Mouse (Mus musculus) T-cell, adult 2 months (primary cell): ENCODE data around the gene Tfpi2.

Experiments
- DNase-seq: peaks from one replicate; pipeline ENCODE4 v3.0.0; 2022; ENCODE audit warnings: low spot score

Tfpi2 gene

DNA sequence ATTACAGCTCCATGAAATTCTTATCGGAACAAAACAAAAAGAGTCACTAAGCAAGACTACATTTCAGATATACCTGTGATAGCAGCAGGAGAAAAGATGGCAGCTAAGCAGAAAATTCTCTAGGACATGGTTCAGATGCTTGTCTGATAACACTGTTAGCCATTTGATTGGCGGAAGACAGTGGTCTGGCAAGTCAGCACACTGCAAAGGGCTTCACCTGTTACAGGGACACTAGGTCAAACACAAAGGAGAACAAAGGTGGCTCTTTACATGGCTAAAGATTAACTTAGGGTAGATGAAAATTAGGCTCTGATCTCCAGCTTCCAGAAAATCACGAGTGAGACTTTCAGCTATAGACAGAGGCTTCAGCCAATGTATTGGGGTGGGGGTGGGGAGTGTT lies at the start of gene Tfpi2:
TSS of gene Tfpi2 (minus strand) at position 170 of the 400 bp plus-strand sequence.
- DNase-seq = no peak

DNA sequence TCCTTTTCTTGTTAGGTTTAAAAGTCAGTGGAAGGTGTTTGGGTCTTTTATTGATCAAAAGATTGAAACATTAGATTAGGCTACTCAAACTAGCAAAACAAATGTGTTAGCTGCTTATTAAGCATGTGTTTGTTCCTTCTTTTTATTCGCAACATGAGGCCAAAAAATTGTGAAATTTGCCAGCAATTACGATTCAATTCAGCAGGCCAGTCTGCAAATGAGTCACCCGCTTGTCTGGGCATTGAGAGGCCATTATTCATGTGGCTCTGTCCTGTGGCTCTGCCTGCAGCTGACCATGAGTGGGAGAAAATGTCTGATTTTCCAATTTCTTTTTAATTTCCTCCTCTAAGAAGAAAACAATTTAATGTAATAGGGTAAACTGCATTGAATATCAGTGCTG lies 42.2 kb upstream of the Tfpi2 start:
- no peak for DNase-seq

DNA sequence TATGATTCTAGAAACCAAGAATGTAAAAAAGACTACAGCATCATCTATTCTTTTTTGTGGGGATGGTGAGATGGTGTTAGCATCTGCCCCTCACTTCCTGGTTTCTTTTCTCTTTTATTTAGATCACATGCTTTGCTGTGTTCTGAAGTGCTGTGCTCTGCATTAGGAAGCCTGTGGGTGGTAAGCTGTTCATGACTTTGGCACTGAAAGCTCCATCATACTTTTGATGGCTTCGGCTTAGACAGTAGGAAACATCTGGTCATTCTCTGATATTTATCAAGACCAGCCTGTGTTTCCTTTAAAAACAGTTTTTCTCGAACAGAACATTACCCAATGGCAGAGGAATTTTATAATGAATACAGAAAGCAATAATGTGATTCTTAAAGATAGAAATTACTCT lies 37.6 kb upstream of the Tfpi2 start:
- DNase-seq = no peak

DNA sequence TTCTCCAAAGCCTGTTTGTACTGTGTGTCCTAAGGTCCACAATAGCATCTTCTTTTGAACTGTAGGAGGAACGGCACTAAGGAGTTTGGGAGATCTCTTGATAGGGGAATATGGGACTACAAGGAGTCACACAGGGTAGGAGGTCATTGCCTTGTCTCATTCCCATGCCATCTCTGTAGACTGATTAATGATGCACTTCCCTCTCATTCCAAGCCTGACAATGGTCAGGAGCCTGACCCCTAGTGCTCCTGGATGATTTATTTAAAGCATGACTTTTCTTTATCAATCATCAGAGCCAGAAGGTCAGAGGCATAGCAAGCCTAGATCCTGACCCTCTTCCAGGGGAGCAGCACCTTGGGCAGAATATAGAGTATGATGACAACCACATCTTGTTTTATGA lies 33.9 kb upstream of the Tfpi2 start:
- DNase-seq = no peak

DNA sequence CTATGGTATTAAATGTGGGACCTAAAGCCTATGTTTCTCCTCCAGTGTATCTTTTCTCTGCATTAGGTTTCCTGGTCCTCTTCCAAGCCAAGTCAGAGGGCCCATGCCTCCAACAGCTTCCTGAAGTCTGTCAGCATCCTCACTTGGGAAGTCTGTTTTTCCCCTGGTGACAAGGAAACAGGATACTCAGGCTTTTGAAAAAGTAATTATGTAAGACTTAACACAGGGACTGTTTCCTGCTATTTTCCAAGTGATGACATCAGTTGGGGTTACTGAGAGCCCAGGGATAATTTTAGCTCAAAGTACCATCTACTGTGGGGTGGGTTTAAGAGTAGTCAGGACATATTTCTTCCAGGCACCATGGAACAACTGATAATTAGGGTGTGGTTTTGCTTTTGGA lies 20.8 kb upstream of the Tfpi2 start:
- no peak for DNase-seq

DNA sequence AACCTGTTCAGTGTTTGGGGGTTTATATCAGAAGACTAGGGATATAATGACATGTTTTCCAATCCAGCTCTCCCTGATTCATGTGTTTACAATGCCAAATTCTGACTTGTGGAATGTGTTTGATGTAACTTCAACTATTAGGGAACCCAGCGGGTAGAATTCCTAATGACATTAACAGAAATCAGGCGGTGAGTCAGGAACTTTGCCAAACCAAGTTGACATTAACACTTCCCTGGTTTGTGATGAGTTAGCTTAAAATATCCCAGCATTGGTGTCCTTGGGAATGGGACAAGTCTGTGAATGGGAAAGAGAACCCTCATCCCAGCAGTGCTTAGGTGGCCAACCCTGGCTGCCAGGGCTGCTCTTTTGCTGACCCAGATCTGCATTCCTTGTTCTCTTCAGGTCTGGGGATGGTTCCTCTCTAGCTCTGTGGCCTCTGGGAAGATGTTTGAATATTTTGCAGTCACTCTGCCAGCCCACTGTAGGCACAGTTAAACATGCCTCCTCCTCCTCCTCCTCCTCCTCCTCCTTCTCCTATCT lies 19.9 kb upstream of the Tfpi2 start:
- no peak for DNase-seq

DNA sequence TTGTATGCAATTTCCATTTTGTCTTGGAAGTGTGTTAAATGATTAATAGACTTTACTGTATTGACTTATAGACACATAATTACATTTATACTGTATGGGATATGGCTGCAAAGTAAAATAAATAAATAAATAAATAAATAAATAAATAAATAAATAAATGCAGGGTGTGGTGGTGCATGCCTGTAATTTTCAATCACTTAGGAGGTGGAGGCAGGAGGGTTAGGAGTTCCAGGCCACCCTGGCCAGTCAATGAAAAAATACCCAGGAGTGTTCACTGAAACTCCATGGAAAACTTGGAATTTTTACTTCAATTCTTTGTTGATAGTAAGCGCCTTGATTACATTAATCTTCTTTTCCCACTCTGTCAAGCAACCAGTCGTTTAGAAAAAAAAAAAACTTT lies 16.1 kb upstream of the Tfpi2 start:
- DNase-seq = no peak

DNA sequence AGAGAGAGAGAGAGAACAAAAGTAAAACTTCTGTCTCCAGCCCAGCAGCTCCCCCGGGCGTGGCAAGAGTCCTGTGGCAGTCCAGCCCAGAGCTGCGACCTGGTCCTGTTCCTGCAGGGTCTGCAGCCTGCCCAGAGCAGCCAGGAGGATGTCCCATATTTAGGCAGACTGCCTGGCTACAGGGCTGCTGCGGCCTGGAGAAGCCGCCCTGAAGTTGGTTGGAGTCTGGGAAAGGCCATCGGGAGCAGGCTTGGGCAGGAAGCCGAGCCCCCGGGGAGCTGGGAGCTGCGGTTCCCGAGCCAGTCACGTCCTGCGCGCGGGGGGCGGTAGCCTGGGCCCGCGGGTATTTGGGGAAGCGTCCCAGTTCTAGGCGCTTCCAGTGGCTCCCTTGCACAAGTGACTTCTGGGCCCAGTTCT lies 15.2 kb upstream of the Tfpi2 start, which contains the start of gene Gng11:
TSS of gene Gng11 (plus strand) at position 15 of the 417 bp plus-strand sequence.
- no peak for DNase-seq

DNA sequence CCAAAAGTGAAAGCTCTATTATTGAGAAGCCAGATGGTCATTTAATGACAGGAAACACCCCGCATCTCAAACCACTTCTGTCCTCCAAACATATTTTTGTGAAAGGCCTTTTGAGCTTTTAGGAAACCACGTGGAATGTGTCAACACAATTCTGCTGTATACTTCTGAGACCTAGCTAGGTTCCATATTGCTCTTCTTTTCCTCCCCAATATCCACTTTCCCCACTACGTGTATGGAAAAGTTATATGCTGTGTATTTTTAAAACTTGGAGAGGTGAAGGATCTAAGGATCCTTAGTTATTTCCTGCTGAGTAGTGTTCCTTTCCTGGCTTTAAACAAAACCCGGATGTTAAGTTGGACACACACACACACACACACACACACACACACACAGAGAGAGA lies 14.7 kb upstream of the Tfpi2 start:
- no peak for DNase-seq

DNA sequence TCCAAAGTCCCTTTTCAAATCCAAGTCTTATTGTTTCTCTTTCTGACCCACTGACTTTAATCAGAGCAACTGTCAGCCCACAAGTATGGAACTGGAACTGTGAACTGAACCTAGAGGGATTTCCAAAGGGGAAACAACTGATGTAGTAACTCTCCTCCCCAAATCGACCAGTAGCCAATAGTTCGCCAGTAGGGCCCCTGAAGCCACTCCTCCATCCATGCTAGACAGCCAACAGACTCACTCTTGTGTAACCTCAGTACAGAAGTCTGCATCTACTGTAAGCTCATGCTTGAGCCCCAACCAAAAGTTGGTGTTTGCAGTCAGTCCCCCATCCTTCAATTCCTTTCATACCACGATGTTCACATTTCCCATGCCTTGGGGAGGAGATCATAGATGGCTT lies 12.0 kb upstream of the Tfpi2 start:
- DNase-seq = no peak

DNA sequence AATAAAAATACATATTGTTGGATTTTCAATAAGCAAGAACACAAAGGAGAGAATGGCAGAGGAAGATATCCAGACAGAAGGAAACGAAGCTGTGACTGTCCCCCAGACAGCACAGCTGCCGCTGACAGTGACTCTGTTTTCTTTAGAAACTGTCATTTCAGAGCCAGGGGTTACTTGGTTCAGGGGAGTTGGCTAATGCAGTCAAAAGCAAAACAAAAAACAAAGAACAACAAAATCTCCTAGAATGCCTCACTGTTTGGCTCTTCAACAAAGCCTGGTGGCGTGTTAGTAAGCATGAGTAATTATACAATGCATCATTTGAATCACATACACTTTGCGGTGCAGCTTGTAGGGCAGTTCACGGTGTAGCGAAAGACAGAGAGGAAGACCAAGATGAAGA lies 10.6 kb upstream of the Tfpi2 start:
- DNase-seq = no peak

DNA sequence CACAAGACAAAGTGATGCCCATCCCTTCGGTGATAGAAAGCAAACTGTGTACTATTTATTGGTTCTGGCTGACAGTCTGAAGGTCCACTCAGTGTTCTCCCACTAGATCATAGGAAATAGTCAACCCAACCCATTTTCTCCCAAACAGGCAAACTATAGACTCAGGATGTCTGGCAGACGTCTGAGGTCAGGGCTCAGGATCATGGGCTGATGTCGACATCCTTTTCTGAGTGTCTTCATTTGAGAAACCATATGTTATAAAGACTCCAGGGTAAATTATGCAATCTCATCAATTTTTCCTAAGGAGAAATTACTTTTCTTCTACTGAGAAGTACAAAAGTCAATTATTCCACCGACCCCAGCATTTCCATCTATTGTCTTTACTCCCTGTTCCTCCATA lies 9.4 kb upstream of the Tfpi2 start:
- DNase-seq = no peak

DNA sequence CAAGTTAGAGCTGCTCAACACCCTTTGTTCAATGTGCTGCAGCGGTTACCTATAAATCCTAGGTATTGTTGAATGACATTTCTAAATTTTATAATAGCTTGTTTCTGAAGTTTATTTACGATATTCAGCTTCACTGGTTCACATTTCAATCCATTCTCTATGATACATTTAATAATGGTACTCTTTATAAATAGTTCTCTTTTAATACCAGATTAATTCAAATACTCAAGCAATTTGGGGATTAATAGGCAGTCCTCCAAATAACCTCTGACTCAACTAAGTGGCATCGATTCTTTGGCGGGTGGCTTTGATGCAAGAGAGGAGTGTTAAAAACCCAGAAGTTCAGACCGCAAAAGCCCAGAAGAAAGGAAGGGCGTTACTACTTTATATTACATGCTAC lies 4.8 kb upstream of the Tfpi2 start, which contains the start of gene Gngt1:
TSS of gene Gngt1 (plus strand) at position 301 of the 400 bp plus-strand sequence.
- DNase-seq = no peak

DNA sequence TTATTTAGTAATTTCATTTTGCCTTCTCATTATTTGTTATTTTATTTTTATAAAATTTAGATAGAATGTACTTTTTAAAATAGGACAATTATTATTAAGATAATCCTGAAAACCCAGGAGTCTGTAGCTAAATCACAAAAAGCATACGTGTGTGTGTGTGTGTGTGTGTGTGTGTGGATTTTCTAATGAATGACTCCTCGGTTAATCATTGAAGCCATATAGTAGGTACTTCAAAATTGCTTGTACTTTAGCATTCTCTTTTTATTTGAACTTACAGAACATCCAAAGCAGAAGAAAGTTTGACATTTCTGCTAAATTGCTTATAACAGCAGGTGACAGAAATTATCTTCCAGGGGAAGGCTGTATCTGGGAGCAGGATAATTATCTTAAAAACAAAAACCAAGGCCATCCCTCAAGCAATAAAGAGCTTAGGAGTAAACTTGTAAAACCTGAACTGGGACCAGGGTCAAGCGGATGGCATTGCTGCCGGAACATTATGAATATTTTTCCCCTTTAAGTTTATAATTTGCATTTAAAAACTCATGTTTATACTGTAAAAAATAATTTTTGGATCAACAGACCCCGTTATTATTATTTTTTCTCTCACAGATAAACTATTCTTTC lies 5.9 kb downstream of the Tfpi2 start:
- DNase-seq = no peak

DNA sequence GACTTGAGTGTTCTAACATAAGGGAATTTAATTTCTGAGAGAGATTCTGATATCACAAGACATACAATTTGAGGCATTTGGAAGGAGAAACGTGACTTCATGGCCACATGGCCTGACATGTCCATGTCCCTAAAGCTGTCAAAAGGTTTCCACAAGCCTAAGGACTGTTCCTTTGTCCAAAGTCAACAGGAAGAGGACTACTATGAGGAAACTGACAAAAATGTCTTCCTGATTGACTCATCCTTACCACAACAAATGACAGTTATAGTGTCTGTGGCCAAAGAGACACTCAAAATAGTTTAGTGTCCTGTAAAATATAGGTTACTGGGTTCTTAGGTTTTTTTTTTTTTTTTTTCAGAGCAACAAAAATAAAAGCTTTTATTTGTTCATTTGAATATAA lies 15.0 kb downstream of the Tfpi2 start:
- no peak for DNase-seq

DNA sequence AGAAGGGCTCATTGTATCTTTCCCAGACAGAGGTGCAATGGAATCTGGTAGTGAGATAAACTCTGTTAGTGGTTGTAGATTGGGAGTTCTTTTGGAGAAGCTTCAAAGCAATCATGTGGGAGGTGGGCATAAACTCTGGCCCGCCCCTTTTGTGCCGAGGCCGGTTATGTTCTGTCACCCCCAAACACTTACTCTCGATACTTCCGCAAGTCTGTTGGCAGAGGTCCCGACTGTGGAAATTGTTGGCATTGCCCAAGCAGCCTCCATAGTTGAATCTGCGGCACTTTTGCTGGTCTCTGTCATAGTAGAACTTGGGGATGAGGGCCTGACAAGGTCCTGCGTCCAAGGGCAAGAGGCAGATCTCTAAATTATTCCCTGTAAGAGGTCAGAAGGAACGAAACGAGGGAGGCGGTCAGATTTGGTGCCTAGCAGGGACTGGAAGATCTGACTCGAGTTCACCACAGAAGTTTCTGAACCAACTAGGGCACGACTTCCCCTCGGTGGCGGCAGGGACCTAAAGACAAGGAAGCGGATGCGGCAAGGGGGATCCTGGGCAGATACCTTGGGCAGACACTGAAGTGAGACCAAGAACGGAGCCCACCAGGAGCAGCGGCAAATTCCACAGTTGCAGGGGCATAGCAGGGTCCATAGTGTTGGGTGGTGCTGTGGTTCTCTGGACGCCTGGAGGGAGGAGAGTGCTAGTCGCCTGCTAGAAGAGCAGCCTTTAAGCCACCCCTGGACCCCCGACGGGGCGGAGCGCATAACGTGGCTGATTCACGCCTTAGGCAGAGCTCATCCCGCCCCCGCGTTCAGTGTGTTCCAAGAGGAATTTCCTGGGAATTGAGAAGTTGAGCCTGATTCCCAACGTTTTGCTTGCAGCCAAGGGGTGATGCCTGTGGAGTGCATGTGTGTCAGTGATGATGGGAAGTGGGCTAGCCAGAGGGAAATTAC lies 20.8 kb downstream of the Tfpi2 start:
- DNase-seq = no peak

DNA sequence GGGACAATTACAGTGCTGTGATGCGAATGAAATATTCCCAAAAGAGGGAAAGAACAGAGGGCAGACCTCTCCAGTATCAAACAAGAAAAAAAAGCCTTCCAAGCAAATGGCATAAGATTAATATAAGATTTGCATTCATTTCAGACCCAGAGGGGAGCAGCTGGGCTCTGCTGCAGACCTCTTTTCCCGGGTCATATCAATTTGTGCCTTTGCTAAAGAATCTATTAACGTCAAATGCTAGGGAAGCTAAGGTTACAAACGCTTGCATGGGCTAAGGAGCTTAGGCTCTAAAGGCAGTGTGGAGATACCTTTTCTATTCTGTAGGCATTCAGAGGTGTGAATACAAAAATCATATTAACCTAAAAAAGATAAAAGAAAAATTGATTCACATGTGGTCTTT lies 33.8 kb downstream of the Tfpi2 start:
- DNase-seq = no peak

DNA sequence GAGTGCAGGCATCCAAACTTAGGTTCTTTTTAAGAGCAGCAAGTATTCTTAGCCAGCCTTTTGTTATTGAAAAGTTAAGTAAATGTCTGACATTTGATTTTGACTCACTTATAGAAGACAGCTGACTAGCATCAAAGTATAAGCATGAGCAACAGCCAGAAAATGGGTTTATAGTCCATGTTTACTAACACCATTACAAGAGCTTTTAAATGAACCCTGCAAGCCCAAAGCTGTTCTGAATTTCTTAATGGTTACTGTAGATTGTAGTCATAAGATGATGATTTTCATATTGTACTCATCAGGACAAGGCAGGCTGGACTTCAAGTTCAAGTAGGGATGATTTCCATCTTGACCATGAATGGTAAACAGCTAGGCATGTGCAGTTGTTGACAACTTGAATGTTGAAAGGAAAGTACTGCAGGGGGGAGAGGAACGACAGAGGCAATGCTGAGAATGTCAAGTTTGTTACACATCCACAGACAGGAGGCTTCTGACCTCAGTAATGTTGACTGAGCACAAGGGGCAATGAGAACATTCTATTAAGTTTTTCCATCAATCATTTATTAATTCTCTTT lies 52.5 kb downstream of the Tfpi2 start:
- no peak for DNase-seq

DNA sequence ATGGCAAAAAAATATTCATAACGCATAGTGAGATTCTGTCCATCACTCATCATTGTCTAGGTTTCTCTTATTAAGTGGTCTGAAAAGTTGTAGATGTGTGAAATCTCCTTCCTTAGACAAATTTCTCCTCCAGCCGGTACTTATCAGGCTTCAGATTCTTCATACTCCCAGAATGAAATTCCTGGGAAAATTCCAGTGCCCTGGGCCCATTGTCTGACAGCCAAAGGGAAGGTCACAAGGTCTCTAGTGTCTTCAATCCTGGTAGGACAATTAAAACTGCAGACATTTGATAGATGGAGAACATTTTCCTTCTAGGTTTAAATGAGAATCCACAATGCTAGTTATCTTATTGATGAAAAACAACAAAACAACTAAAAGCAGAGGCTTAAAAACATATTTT lies 53.1 kb downstream of the Tfpi2 start:
- no peak for DNase-seq

DNA sequence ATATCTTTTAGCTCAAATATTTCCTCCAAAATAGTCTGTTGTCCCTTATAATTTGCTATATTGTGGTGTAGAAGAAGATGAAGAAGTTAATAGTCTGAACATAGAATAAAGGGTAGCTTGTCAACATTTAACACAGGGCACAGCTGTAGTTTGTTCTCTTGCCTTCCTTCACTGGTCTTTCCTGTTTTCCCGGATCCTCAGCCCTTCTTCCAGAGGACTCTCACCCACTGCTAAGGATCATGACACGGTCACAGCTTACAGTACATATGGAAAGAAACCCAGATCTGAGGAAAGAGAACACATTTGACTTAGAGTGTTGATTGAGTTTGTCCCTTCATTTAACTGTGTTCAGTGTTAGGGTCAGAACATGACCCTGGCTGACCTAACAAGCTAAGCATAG lies 53.7 kb downstream of the Tfpi2 start:
- DNase-seq = no peak

DNA sequence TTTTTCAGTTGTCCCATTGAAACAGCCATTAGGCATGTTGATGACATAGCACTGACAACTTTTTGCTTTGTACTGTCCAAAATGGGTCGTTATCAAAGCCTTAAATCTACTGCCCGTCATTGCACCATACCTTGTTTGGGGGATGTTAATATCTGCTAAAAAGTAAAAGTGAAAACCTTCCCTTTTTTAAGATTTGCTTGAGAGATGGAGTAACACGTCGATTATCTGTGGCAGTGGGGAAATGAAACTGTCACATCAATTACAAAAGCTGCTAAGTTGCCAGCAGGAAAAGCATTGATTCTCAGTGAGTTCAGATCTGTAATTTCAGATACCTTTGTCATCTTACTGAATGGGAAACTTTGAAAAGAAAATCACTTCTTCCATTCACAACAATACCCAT lies 62.6 kb downstream of the Tfpi2 start:
- no peak for DNase-seq

DNA sequence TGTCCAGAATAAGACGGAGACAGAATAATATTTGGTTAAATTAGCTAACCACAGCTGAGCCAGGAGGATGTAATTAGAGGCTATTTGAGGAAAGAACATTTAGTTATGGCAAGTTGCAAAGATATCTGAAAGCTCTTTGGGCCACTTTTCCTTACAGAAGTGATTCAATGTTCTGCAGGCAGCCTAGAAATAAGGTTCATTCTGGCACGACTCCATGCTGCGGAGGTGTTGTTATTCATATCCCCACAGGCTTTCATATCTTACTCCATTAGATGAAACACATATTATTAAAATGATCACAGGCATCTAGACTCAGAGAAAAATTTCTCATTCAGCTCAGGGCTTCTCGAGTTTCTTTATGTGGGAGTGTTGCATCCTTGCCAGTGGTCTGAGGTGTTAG lies 65.8 kb downstream of the Tfpi2 start:
- DNase-seq = no peak

DNA sequence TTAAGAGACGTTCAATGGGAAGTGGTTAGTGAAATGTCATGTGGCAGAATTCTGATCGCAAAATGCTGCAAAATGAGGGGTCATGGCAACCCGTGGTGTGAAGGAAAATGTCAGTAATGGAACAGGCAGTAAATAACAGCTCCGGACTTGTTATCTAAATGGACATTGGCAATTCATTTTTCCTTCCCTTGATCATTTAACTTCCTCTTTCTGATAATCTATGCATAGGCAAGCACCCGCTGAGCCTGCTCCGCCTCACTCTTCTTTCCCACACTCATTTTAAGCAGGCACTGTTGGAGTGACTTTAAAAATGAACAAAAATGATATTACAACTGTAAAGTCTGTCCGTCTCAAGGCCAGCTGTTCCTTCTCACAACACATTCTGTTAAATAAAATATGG lies 72.7 kb downstream of the Tfpi2 start:
- DNase-seq = no peak
